Mouse (Mus musculus) myocyte (in vitro differentiated cells): ENCODE measurements around the gene Dffb.

Experiments used
- CEBPB ChIP-seq: IDR thresholded peaks from 2 replicates; pipeline ENCODE4 v1.6.1; 2011; ENCODE audit warnings: mild to moderate bottlenecking, moderate library complexity; ENCODE audit not compliant: poor library complexity, insufficient read depth, severe bottlenecking
- E2F4 ChIP-seq: IDR thresholded peaks from one replicate; pipeline ENCODE4 v1.6.1; 2011; ENCODE audit warnings: mild to moderate bottlenecking, control low read depth, moderate library complexity; ENCODE audit not compliant: insufficient read depth
- MAX ChIP-seq: IDR thresholded peaks from one replicate; pipeline ENCODE4 v1.6.1; 2011; ENCODE audit warnings: low read depth, mild to moderate bottlenecking, control low read depth
- MYOD1 ChIP-seq, 3 experiments: IDR thresholded peaks; one replicate each; pipeline ENCODE4 v1.6.1; 2011; ENCODE audit warnings: control low read depth in 2 of 3, low read depth in 2 of 3, mild to moderate bottlenecking in 2 of 3, moderate library complexity in 1 of 3; ENCODE audit not compliant: insufficient read length in 2 of 3, control insufficient read depth in 1 of 3
- MYOG ChIP-seq, 3 experiments: IDR thresholded peaks; one replicate each; pipeline ENCODE4 v1.6.1; 2011; ENCODE audit warnings: control low read depth in 2 of 3, low read depth in 2 of 3, mild to moderate bottlenecking in 2 of 3; ENCODE audit not compliant: insufficient read length in 2 of 3, control insufficient read depth in 1 of 3, insufficient read depth in 1 of 3
- POLR2A ChIP-seq: IDR thresholded peaks from one replicate; pipeline ENCODE4 v1.6.1; 2011; ENCODE audit warnings: low read depth, mild to moderate bottlenecking, control low read depth, moderate library complexity; ENCODE audit not compliant: insufficient read length
- POLR2AphosphoS2 ChIP-seq: IDR thresholded peaks from one replicate; pipeline ENCODE4 v1.6.1; 2011; ENCODE audit warnings: low read depth, control low read depth; ENCODE audit not compliant: insufficient read length
- REST ChIP-seq: IDR thresholded peaks from one replicate; pipeline ENCODE4 v1.6.1; 2011; ENCODE audit warnings: mild to moderate bottlenecking, control low read depth, moderate library complexity; ENCODE audit not compliant: insufficient read depth, insufficient read length
- TCF12 ChIP-seq: IDR thresholded peaks from one replicate; pipeline ENCODE4 v1.6.1; 2011; ENCODE audit warnings: mild to moderate bottlenecking, control low read depth; ENCODE audit not compliant: poor library complexity, insufficient read depth, severe bottlenecking
- TCF3 ChIP-seq: IDR thresholded peaks from one replicate; pipeline ENCODE4 v1.6.1; 2011; ENCODE audit warnings: low read depth, control low read depth; ENCODE audit not compliant: insufficient read length
- USF1 ChIP-seq: IDR thresholded peaks from one replicate; pipeline ENCODE4 v1.6.1; 2011; ENCODE audit warnings: low read depth, mild to moderate bottlenecking, control low read depth, moderate library complexity

DNA sequence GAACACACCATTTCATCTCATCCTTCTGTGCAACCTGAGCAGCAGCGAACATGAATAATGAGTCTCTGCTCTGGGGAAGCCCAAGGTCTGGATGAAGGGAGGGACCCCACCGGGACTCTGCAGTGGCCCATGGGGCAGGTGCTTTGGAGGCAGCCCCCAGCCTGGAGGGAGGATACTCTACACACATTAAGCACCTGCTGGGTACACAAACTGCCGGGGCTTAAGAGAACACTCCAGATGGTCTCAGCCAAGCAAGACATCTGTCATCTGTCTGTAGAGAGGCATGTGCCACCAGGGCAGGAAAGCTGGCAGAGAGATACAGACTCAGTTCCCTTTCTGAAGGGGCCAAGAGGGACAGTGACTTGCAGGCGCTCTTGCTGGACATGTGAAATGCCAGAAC, 45.0 kb downstream of the Dffb start:
- no peak for TF ChIP-seq POLR2A
- TF ChIP-seq POLR2AphosphoS2 = no peak
- TF ChIP-seq E2F4 = no peak
- TF ChIP-seq REST = no peak
- no peak for TF ChIP-seq USF1
- TF ChIP-seq MYOG (IDR thresholded peaks at IDR 0.05; ENCODE audit: control insufficient read depth in 1 of 3, insufficient read depth in 1 of 3, insufficient read length in 2 of 3, low read depth in 2 of 3) = no peak
- TF ChIP-seq TCF3 = no peak
- no peak for TF ChIP-seq TCF12
- TF ChIP-seq MAX = no peak
- TF ChIP-seq CEBPB = no peak
- TF ChIP-seq MYOD1 (IDR thresholded peaks at IDR 0.05; ENCODE audit: control insufficient read depth in 1 of 3, insufficient read length in 2 of 3, low read depth in 2 of 3) = no peak
